Mouse (Mus musculus) hematopoietic multipotent progenitor cell, adult 10-12 weeks (in vitro differentiated cells): ENCODE measurements around the gene Dimt1. TPM values are rescaled to one million over a fixed set of nuclear protein-coding genes. Genes with fewer than 3 reads are reported as not detected.

ENCODE experiments used
- polyA plus RNA-seq: library from polyadenylated mRNA; stranded (reverse); fragments of >175 nt; gene quantifications from 2 replicates; pipeline ENCODE4 v1.2.3, GENCODE M21; 2012; ENCODE audit warnings: low replicate concordance

The Dimt1 gene
- polyA plus RNA-seq = 14.0 and 14.2 TPM in 2 replicates

GRCm38 (mm10) chr13:106946594-106947540 is at the start of gene Dimt1:
Gene Dimt1, plus strand, starts transcription at chr13:106947127.

GRCm38 (mm10) chr13:106936256-106937137 is 10.4 kb upstream of the Dimt1 start, which contains the start of gene Ipo11:
Gene Ipo11, minus strand, starts transcription at chr13:106936958.

Other genes starting within 250 kb of the Dimt1 start
- 4.6 and 10.1 TPM in 2 replicates for gene Ipo11, start 10.2 kb upstream of the Dimt1 start, polyA plus RNA-seq
- 8.6 and 13.6 TPM in 2 replicates for gene Kif2a, start 75.0 kb downstream of the Dimt1 start, polyA plus RNA-seq